Mouse (Mus musculus) kidney, adult 2 months (tissue): ENCODE results near the gene Nr0b2. TPM values are rescaled to one million over a fixed set of nuclear protein-coding genes. Genes with fewer than 3 reads are reported as not detected.
A peak's percentile ranks its signal among the peaks of the same experiment; 100 is the strongest.

Source experiments
- DNase-seq: peaks from one replicate; pipeline ENCODE4 v3.0.0; 2021
- H3K27ac ChIP-seq: fragments of 200-500 bp; 2 replicates; pipeline ENCODE4 v1.5.1; 2012; ENCODE audit warnings: low read depth, low read length, control low read depth, inconsistent platforms; ENCODE audit not compliant: insufficient read depth
- H3K27me3 ChIP-seq: fragments of 200-500 bp; replicated peaks from 2 replicates; pipeline ENCODE4 v1.6.1; 2012; ENCODE audit warnings: mild to moderate bottlenecking, moderate library complexity, low read length, inconsistent platforms; ENCODE audit not compliant: control insufficient read depth, insufficient read depth
- H3K36me3 ChIP-seq: fragments of 200-500 bp; 2 replicates; pipeline ENCODE4 v1.6.1; 2012; ENCODE audit warnings: mild to moderate bottlenecking, moderate library complexity, low read length, inconsistent platforms; ENCODE audit not compliant: control insufficient read depth, insufficient read depth
- H3K4me1 ChIP-seq: fragments of 200-500 bp; 2 replicates; pipeline ENCODE4 v1.6.1; 2011; ENCODE audit warnings: low read length; ENCODE audit not compliant: control insufficient read depth, insufficient read depth
- H3K4me3 ChIP-seq: fragments of 200-500 bp; 2 replicates; pipeline ENCODE4 v1.5.1; 2011; ENCODE audit warnings: mild to moderate bottlenecking, low read depth, low read length, control low read depth; ENCODE audit not compliant: insufficient read depth
- CTCF ChIP-seq: fragments of 200-500 bp; conservative IDR thresholded peaks from 2 replicates; pipeline ENCODE4 v1.5.1; 2011; ENCODE audit warnings: low read depth, mild to moderate bottlenecking, control low read depth, low read length, moderate library complexity, mixed read lengths; ENCODE audit not compliant: insufficient read depth, insufficient read length
- POLR2A ChIP-seq: fragments of 200-500 bp; IDR thresholded peaks from one replicate; pipeline ENCODE4 v1.6.1; 2011; ENCODE audit warnings: low read depth, low read length, control low read depth
- WGBS: fragments of 180-500 bp; shearing (Covaris S2); methylation state at CpG from one replicate; pipeline ENCODE4 v1.1.7; 2018; 5-methylcytosine and 5-hydroxymethylcytosine counted together
- polyA plus RNA-seq: library from polyadenylated mRNA; depleted of rRNA; stranded (reverse); fragments of >200 nt; gene quantifications from 2 replicates; pipeline ENCODE4 v1.2.3, GENCODE M21; 2012

The Nr0b2 gene
- polyA plus RNA-seq, 1 experiment: 6.8 TPM

- Histone ChIP-seq H3K27ac (peak overlapping the region; percentile 66; the same call in 1 of the 2 replicates), H3K36me3 (no peaks in the 10 kb centered on the region), H3K27me3 (no peaks in the 10 kb centered on the region), H3K4me3 (no peak overlapping the region), H3K4me1 (peaks cover under 1% of the 10 kb centered on the region; the same call in 1 of the 2 replicates)
- no peak for TF ChIP-seq POLR2A
- TF ChIP-seq CTCF: peak; percentile 98; the same call in 1 of the 2 replicates
- 11% methylated on average over 8 of the region's 8 CpGs for WGBS
- DNase-seq: peak; percentile 91
These were observed 40.2 kb upstream of the Nr0b2 start for GRCm38 (mm10) chr4:133512972-133513371.

GRCm38 (mm10) chr4:133518601-133519368 lies 34.4 kb upstream of the Nr0b2 start, which contains the start of gene Kdf1:
TSS of gene Kdf1 (plus strand) at chr4:133518963.
- Histone ChIP-seq H3K4me1 (peaks cover 14% of the 10 kb centered on the region; the same call in 1 of the 2 replicates), H3K27ac (peak within 1 kb of the TSS; percentile 69), H3K27me3 (no peaks in the 10 kb centered on the region), H3K4me3 (peak within 1 kb of the TSS; percentile 73), H3K36me3 (no peaks in the 10 kb centered on the region)
- 3% methylated on average over 69 of the region's 69 CpGs for WGBS
- TF ChIP-seq CTCF (no peak), POLR2A (peak; percentile 51)
- DNase-seq: peak; percentile 87

- no peak for TF ChIP-seq POLR2A
- no peak for TF ChIP-seq CTCF
- WGBS: 5% methylated on average over 25 of the region's 25 CpGs
- Histone ChIP-seq H3K36me3 (no peaks in the 10 kb centered on the region), H3K27ac (peak overlapping the region; percentile 69), H3K4me3 (peak overlapping the region; percentile 73), H3K4me1 (peaks cover 14% of the 10 kb centered on the region; the same call in 1 of the 2 replicates), H3K27me3 (no peaks in the 10 kb centered on the region)
- DNase-seq: no peak
These were observed 33.9 kb upstream of the Nr0b2 start for GRCm38 (mm10) chr4:133519369-133519665.

GRCm38 (mm10) chr4:133521502-133521901 lies 31.7 kb upstream of the Nr0b2 start:
- 57% methylated on average over 2 of the region's 2 CpGs for WGBS
- DNase-seq: no peak
- TF ChIP-seq CTCF: no peak
- TF ChIP-seq POLR2A: no peak
- Histone ChIP-seq H3K4me1 (peaks cover 14% of the 10 kb centered on the region; the same call in 1 of the 2 replicates), H3K4me3 (no peak overlapping the region), H3K36me3 (no peaks in the 10 kb centered on the region), H3K27ac (no peak overlapping the region), H3K27me3 (no peaks in the 10 kb centered on the region)

- no peak for TF ChIP-seq POLR2A
- TF ChIP-seq CTCF: no peak
- no peak for DNase-seq
- Histone ChIP-seq H3K4me1 (no peaks in the 10 kb centered on the region), H3K4me3 (no peak overlapping the region), H3K27me3 (no peaks in the 10 kb centered on the region), H3K36me3 (no peaks in the 10 kb centered on the region; the same call in none of the 2 replicates), H3K27ac (no peak overlapping the region)
- 69% methylated on average over 16 of the region's 16 CpGs for WGBS
These were observed 25.4 kb upstream of the Nr0b2 start for GRCm38 (mm10) chr4:133527788-133528187.

GRCm38 (mm10) chr4:133532777-133533176 lies 20.4 kb upstream of the Nr0b2 start:
- TF ChIP-seq CTCF: peak; percentile 52
- no peak for TF ChIP-seq POLR2A
- peak; percentile 18 for DNase-seq
- H3K4me1 ChIP-seq: no peaks in the 10 kb centered on the region; the same call in 1 of the 2 replicates
- H3K27me3 ChIP-seq: no peaks in the 10 kb centered on the region
- H3K4me3 ChIP-seq: no peak overlapping the region
- 59% methylated on average over 3 of the region's 3 CpGs for WGBS
- no peak overlapping the region for H3K27ac ChIP-seq
- H3K36me3 ChIP-seq: no peaks in the 10 kb centered on the region; the same call in none of the 2 replicates

- Histone ChIP-seq H3K36me3 (no peaks in the 10 kb centered on the region), H3K4me3 (no peak overlapping the region), H3K27ac (no peak overlapping the region), H3K4me1 (no peaks in the 10 kb centered on the region; the same call in 1 of the 2 replicates), H3K27me3 (no peaks in the 10 kb centered on the region)
- DNase-seq: peak; percentile 70
- no peak for TF ChIP-seq POLR2A
- TF ChIP-seq CTCF: no peak
- WGBS: 66% methylated on average over 3 of the region's 3 CpGs
These were observed 17.1 kb upstream of the Nr0b2 start for GRCm38 (mm10) chr4:133536081-133536480.
